Mouse (Mus musculus): ENCODE results near the gene Spem2. TPM values are rescaled to one million over a fixed set of nuclear protein-coding genes. Genes with fewer than 3 reads are reported as not detected.
"Not testable (repeated sequence)": the region's sequence is repeated elsewhere in the genome, so short reads cannot be mapped to it uniquely, and the experiment has no call there.

Gene Spem2
- total RNA-seq (2021), result not detected
- long read RNA-seq, experiment 1, result 0 reads
- long read RNA-seq, experiment 2, result 0 reads

GRCm38 (mm10) chr11:69818365-69818764, at the start of gene Spem2:
Gene Spem2 (minus strand): TSS chr11:69818465.
- intact Hi-C loops (cut with DNase I), result no loop called here
- no peak within 1 kb of the TSS for H3K4me3 ChIP-seq

GRCm38 (mm10) chr11:69867335-69867734, 49.1 kb upstream of the Spem2 start:
- DNase-seq, result no peak
- 0 out of 2 replicates have a peak overlapping the region, but pooled peaks have one; percentile 5 for H3K27ac ChIP-seq
- no peak for TF ChIP-seq CTCF (IDR thresholded peaks at IDR 0.05)
- no peak overlapping the region for H3K4me3 ChIP-seq
- intact Hi-C loops (cut with DNase I), result no loop called here

More at GRCm38 (mm10) chr11:69818365-69818764, at the start of gene Spem2:
- no peak within 1 kb of the TSS for H3K27ac ChIP-seq
- no peak for DNase-seq
- no peak for TF ChIP-seq CTCF (IDR thresholded peaks at IDR 0.05)

GRCm38 (mm10) chr11:69865561-69865960, 47.3 kb upstream of the Spem2 start:
- DNase-seq, result no peak
- TF ChIP-seq CTCF (IDR thresholded peaks at IDR 0.05), result no peak
- intact Hi-C loops (cut with DNase I), result no loop called here
- Histone ChIP-seq H3K4me3 (no peak overlapping the region), H3K27ac (peak overlapping the region; percentile 46; the same call in 1 of the 2 replicates)

GRCm38 (mm10) chr11:69864138-69864860, 46.0 kb upstream of the Spem2 start:
- H3K27ac ChIP-seq, result no peak overlapping the region
- intact Hi-C loops (cut with DNase I), result no loop called here
- no peak overlapping the region for H3K4me3 ChIP-seq
- DNase-seq, result no peak
- no peak for TF ChIP-seq CTCF (IDR thresholded peaks at IDR 0.05)

- H3K27ac ChIP-seq; H3K4me3 ChIP-seq; intact Hi-C loops (cut with DNase I); DNase-seq: not testable (repeated sequence)
Observed at GRCm38 (mm10) chr11:69863729-69864128, 45.5 kb upstream of the Spem2 start.

GRCm38 (mm10) chr11:69858113-69858998, 40.1 kb upstream of the Spem2 start, which contains the start of gene Tnk1:
Gene Tnk1 (minus strand): TSS chr11:69858730.
- DNase-seq, result no peak
- TF ChIP-seq CTCF (IDR thresholded peaks at IDR 0.05), result no peak
- intact Hi-C loops (cut with DNase I), result no loop called here
- no peak within 1 kb of the TSS for H3K27ac ChIP-seq
- no peak within 1 kb of the TSS for H3K4me3 ChIP-seq

- peak overlapping the region; percentile 43; the same call in 1 of the 2 replicates for H3K27ac ChIP-seq
- DNase-seq, result peak; percentile 59
- H3K4me3 ChIP-seq, result no peak overlapping the region
- intact Hi-C loops (cut with DNase I), result no loop called here
- peak; percentile 61 for TF ChIP-seq CTCF (IDR thresholded peaks at IDR 0.05)
Observed at GRCm38 (mm10) chr11:69855347-69855746, 37.1 kb upstream of the Spem2 start.

- no peak for TF ChIP-seq CTCF (IDR thresholded peaks at IDR 0.05)
- Histone ChIP-seq H3K4me3 (no peak overlapping the region), H3K27ac (peak overlapping the region; percentile 43)
- intact Hi-C loops (cut with DNase I), result no loop called here
- no peak for DNase-seq
Observed at GRCm38 (mm10) chr11:69854680-69855079, 36.4 kb upstream of the Spem2 start.

GRCm38 (mm10) chr11:69853994-69854393, 35.7 kb upstream of the Spem2 start:
- DNase-seq, result no peak
- H3K4me3 ChIP-seq, result no peak overlapping the region
- TF ChIP-seq CTCF (IDR thresholded peaks at IDR 0.05), result no peak
- intact Hi-C loops (cut with DNase I), result no loop called here
- peak overlapping the region; percentile 43 for H3K27ac ChIP-seq

GRCm38 (mm10) chr11:69850754-69851153, 32.5 kb upstream of the Spem2 start:
- TF ChIP-seq CTCF (IDR thresholded peaks at IDR 0.05), result no peak
- H3K27ac ChIP-seq, result no peak overlapping the region
- intact Hi-C loops (cut with DNase I), result no loop called here
- H3K4me3 ChIP-seq, result no peak overlapping the region
- DNase-seq, result no peak

GRCm38 (mm10) chr11:69849884-69850283, 31.6 kb upstream of the Spem2 start:
- Histone ChIP-seq H3K4me3 (0 out of 2 replicates have a peak overlapping the region, but pooled peaks have one; percentile 19), H3K27ac (peak overlapping the region; percentile 59; the same call in 1 of the 2 replicates)
- no peak for TF ChIP-seq CTCF (IDR thresholded peaks at IDR 0.05)
- intact Hi-C loops (cut with DNase I), result no loop called here
- no peak for DNase-seq

GRCm38 (mm10) chr11:69849128-69849527, 30.9 kb upstream of the Spem2 start:
- no peak for TF ChIP-seq CTCF (IDR thresholded peaks at IDR 0.05)
- Histone ChIP-seq H3K27ac (peak overlapping the region; percentile 59; the same call in 1 of the 2 replicates), H3K4me3 (peak overlapping the region; percentile 17; the same call in 1 of the 2 replicates)
- DNase-seq, result no peak
- intact Hi-C loops (cut with DNase I), result no loop called here

GRCm38 (mm10) chr11:69848021-69848420, 29.8 kb upstream of the Spem2 start:
- no peak for DNase-seq
- TF ChIP-seq CTCF (IDR thresholded peaks at IDR 0.05), result no peak
- intact Hi-C loops (cut with DNase I), result no loop called here
- 0 out of 2 replicates have a peak overlapping the region, but pooled peaks have one; percentile 91 for H3K27ac ChIP-seq
- H3K4me3 ChIP-seq, result peak overlapping the region; percentile 97; the same call in 1 of the 2 replicates

Data from gastrocnemius, adult 2 months (tissue).